Mouse (Mus musculus) heart, embryonic 12.5 days (tissue): ENCODE measurements around the gene Aagab. TPM values are rescaled to one million over a fixed set of nuclear protein-coding genes. Genes with fewer than 3 reads are reported as not detected.

ENCODE experiments used
- ATAC-seq: fragments of 200-750 bp; cut with Nextera tagmentation; 2 replicates; pipeline ENCODE4 v1.8.0; 2017; ENCODE audit warnings: moderate TSS enrichment, moderate library complexity; ENCODE audit not compliant: insufficient number of reproducible peaks, low FRiP score
- H3K27ac ChIP-seq: fragments of 300-500 bp; sonication (generic); 2 replicates; pipeline ENCODE4 v1.5.1; 2016; ENCODE audit warnings: mild to moderate bottlenecking, moderate library complexity; ENCODE audit not compliant: poor library complexity, severe bottlenecking
- H3K27me3 ChIP-seq: fragments of 300-500 bp; sonication (generic); replicated peaks from 2 replicates; pipeline ENCODE4 v1.6.1; 2016; ENCODE audit warnings: mild to moderate bottlenecking, moderate library complexity
- H3K36me3 ChIP-seq: fragments of 300-500 bp; sonication (generic); 2 replicates; pipeline ENCODE4 v1.6.1; 2016; ENCODE audit warnings: mild to moderate bottlenecking, moderate library complexity
- H3K4me1 ChIP-seq: fragments of 300-500 bp; sonication (generic); replicated peaks from 2 replicates; pipeline ENCODE4 v1.6.1; 2016; ENCODE audit warnings: mild to moderate bottlenecking
- H3K4me2 ChIP-seq: fragments of 300-500 bp; sonication (generic); 2 replicates; pipeline ENCODE4 v1.6.1; 2016; ENCODE audit warnings: mild to moderate bottlenecking, moderate library complexity
- H3K4me3 ChIP-seq: fragments of 300-500 bp; sonication (generic); 2 replicates; pipeline ENCODE4 v1.5.1; 2016; ENCODE audit warnings: mild to moderate bottlenecking
- H3K9ac ChIP-seq: fragments of 300-500 bp; sonication (generic); 2 replicates; pipeline ENCODE4 v1.6.1; 2016; ENCODE audit warnings: mild to moderate bottlenecking, moderate library complexity
- H3K9me3 ChIP-seq: fragments of 300-500 bp; sonication (generic); replicated peaks from 2 replicates; pipeline ENCODE4 v1.6.1; 2016; ENCODE audit warnings: mild to moderate bottlenecking, moderate library complexity
- WGBS: fragments of 180-500 bp; shearing (Covaris S2); methylation state at CpG from one replicate; pipeline ENCODE4 v1.1.7; 2016; 5-methylcytosine and 5-hydroxymethylcytosine counted together
- polyA plus RNA-seq: library from polyadenylated mRNA; unstranded; fragments of >200 nt; fragmentation: Nextera tagmentation; extraction: Ambion mirVana; gene quantifications from 2 replicates; pipeline ENCODE4 v1.2.1, GENCODE M21; 2016

The Aagab gene
- polyA plus RNA-seq, 1 experiment from 2014 or later: 23.2 TPM

DNA sequence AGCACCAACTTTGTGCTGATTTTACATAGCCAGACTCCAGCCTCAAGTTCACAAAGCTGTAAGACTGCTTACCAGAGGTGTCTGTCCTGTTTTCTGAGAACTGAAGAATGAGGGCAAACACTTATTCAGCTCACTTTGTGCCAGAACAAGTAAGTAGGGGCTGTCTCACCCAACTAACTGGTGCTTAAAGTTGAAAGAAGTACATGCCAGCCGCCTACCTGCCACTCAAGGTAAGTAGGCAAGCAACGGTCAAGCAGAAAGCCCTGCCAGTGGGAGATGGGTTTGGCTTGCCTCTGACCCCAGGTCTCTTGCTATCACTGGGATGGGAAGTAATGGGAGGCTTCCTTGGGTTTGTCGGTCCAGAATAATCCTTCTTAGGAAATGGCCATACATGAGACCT is 25.0 kb upstream of the Aagab start:
- no peaks in the 10 kb centered on the region; the same call in 1 of the 2 replicates for H3K4me1 ChIP-seq
- no peaks in the 10 kb centered on the region for H3K9me3 ChIP-seq
- no peak overlapping the region for H3K4me2 ChIP-seq
- ATAC-seq: no peak
- 0 out of 2 replicates have a peak, but pooled peaks cover 8% of the 10 kb centered on the region for H3K27me3 ChIP-seq
- H3K4me3 ChIP-seq: no peak overlapping the region
- H3K27ac ChIP-seq: no peak overlapping the region
- WGBS: 82% methylated on average over 3 of the region's 3 CpGs
- no peak overlapping the region for H3K9ac ChIP-seq
- no peaks in the 10 kb centered on the region for H3K36me3 ChIP-seq

DNA sequence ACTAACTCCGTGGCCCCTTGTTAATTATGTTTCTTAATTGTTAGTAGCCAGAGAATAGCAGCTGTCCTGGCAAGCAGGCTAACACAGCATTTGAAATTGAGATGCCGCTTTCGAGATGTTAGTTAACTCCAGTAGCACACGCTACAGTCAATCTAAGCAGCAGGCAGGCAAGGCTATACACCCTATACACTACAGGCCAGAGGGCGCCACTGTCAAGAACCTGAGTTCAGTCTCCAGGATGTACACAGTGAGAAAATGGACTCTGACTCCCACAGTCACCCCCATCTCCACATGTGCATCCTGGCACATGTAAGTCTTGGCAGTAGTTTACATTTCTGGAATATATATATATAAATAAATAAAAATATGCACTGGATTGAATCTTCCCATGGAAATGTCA is 22.8 kb upstream of the Aagab start:
- H3K27ac ChIP-seq: no peak overlapping the region
- no peak overlapping the region for H3K9ac ChIP-seq
- H3K4me1 ChIP-seq: no peaks in the 10 kb centered on the region; the same call in 1 of the 2 replicates
- H3K4me3 ChIP-seq: no peak overlapping the region
- 87% methylated on average over 5 of the region's 5 CpGs for WGBS
- ATAC-seq: no peak
- H3K9me3 ChIP-seq: no peaks in the 10 kb centered on the region
- H3K4me2 ChIP-seq: no peak overlapping the region
- 0 out of 2 replicates have a peak, but pooled peaks cover 8% of the 10 kb centered on the region for H3K27me3 ChIP-seq
- H3K36me3 ChIP-seq: no peaks in the 10 kb centered on the region

DNA sequence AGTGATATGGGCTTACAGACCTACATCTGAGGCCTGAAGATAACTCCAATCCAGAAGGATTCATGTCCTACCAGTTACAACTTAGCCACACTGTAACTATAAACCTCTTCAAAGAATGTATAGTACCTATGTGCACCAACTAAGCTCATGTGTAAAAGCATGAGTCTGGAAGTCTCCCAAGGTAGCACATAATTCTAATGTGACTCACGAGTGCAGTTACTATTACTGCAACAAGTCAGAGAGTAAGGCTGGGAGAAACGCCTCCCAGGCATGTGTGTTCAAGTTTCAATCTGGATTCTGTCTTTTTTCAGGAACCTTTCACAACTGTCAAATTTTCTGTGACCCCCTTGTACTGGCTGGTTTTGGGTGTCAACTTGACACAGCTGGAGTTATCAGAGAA is 22.4 kb upstream of the Aagab start:
- 66% methylated on average over 2 of the region's 2 CpGs for WGBS
- Histone ChIP-seq H3K4me2 (no peak overlapping the region), H3K36me3 (no peaks in the 10 kb centered on the region), H3K9ac (no peak overlapping the region), H3K4me3 (no peak overlapping the region), H3K4me1 (no peaks in the 10 kb centered on the region; the same call in 1 of the 2 replicates), H3K27ac (no peak overlapping the region), H3K9me3 (no peaks in the 10 kb centered on the region), H3K27me3 (0 out of 2 replicates have a peak, but pooled peaks cover 8% of the 10 kb centered on the region)
- ATAC-seq: no peak

DNA sequence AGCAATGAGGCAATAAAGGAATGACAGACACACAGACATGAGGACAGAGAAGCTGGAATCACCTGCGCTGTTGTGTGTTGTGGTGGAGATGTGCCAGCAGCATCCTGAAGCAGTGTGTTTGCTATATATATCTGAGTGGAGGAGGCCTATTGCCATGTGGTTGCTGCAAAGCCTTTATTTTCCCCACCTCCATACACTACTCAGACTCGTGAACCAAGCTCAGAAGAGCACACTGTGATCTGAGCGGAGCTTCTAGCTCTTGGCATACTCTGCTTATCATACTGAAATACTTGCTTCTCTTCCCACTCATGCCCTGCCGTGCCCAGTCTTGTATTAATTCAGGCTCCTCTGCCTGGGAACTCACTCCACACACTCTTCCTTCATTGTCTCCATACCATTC is 20.7 kb upstream of the Aagab start:
- 52% methylated on average over 4 of the region's 4 CpGs for WGBS

DNA sequence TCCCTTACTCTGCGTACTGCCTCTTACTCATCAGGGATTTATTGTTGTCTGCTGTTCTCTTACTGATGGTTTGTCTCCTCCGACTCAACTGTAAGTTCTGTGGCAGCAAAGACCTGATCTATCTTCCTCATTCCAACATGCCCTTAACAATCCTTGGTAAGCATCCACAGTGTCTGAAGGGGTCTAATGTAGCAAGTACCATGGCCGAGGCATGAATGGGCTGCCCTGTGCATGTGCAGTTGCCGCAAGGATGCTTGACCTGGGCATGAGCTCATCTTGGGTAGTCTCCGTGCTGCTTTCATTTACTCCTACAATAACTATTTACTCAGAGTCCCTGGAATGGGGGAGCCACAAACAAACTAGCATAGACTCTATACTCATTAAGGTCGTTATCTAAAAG is 17.2 kb upstream of the Aagab start:
- Histone ChIP-seq H3K36me3 (no peaks in the 10 kb centered on the region), H3K4me1 (no peaks in the 10 kb centered on the region; the same call in 1 of the 2 replicates), H3K4me3 (no peak overlapping the region), H3K9ac (no peak overlapping the region), H3K4me2 (no peak overlapping the region), H3K27ac (no peak overlapping the region), H3K27me3 (no peaks in the 10 kb centered on the region), H3K9me3 (no peaks in the 10 kb centered on the region)
- ATAC-seq: no peak
- WGBS: 85% methylated on average over 6 of the region's 6 CpGs

More for the DNA sequence above, 20.7 kb upstream of the Aagab start:
- Histone ChIP-seq H3K27me3 (0 out of 2 replicates have a peak, but pooled peaks cover 8% of the 10 kb centered on the region), H3K36me3 (no peaks in the 10 kb centered on the region), H3K9ac (no peak overlapping the region), H3K4me1 (no peaks in the 10 kb centered on the region; the same call in 1 of the 2 replicates), H3K27ac (no peak overlapping the region), H3K4me2 (no peak overlapping the region), H3K4me3 (no peak overlapping the region), H3K9me3 (no peaks in the 10 kb centered on the region)
- no peak for ATAC-seq

DNA sequence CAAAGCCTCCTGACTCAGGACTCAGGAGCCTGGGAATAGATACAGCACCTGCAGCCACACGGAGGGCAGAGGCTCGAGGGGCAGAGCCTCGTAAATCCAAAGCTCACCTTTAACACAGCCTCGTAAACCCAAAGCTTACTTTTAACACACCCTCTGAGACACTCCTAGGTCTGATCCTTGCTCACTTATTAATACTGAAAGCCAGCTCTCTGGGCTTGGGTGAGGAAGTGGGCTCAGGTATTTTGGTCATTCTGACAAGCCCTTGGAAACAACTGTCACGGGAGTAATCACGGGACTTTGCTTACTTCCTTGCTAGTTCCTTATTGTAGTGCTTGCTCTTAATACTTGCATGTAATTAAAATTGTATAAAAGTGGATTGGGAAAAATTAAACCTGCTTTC is 13.3 kb upstream of the Aagab start:
- 77% methylated on average over 6 of the region's 6 CpGs for WGBS
- H3K4me2 ChIP-seq: no peak overlapping the region
- H3K27me3 ChIP-seq: no peaks in the 10 kb centered on the region
- H3K4me1 ChIP-seq: no peaks in the 10 kb centered on the region
- no peaks in the 10 kb centered on the region for H3K9me3 ChIP-seq
- H3K9ac ChIP-seq: no peak overlapping the region
- H3K4me3 ChIP-seq: no peak overlapping the region
- H3K36me3 ChIP-seq: no peaks in the 10 kb centered on the region
- H3K27ac ChIP-seq: no peak overlapping the region
- no peak for ATAC-seq

DNA sequence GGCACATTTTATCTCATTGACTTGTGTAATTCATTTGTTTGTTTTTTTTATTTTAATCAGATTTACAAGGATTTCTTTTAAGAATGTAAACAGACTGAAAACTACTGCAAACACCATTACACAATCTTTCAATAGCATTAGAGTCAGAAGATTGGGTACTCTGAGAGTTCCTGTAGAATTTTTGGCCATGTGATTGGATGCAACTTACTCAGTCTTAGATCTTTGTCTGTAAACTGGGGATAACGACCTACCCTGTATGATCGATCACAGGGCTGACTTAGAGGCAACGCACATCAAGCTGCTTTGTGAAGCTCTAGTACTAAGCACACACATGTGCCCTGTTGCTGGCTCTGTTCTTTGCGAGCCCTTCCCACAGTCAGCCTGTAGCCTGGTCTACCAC is 11.9 kb upstream of the Aagab start:
- Histone ChIP-seq H3K9me3 (no peaks in the 10 kb centered on the region), H3K4me3 (no peak overlapping the region), H3K27me3 (no peaks in the 10 kb centered on the region), H3K4me1 (no peaks in the 10 kb centered on the region), H3K9ac (no peak overlapping the region), H3K36me3 (no peaks in the 10 kb centered on the region), H3K4me2 (no peak overlapping the region), H3K27ac (no peak overlapping the region)
- WGBS: 94% methylated on average over 4 of the region's 4 CpGs
- ATAC-seq: no peak

DNA sequence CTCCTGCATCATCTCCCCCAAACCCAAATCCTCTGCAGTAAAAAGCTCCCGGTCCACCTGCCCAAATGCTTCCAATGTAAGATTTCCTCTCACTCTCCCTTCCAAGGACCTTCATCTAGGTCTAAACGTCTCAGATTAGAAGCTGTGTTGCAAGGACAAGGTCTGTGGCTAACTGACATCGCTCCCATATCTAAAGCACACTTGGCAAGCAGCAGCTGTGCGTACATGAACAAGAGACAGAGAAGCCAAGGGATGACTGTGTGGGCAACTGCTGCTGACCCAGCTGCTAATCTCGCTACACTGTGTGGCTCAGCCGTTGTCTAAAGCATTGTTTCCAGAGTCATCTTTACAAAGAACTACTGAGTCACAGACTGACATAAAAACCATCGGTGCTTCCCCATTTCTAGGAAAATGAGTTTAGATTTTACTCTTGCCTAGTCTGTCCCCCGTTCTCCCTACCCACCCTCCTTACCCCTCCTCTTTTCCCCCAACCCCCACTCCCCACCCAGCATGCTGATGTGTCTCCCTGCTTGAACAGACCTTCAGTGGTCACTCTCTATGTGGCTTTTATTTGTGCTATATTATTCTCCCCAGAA is 10.7 kb upstream of the Aagab start:
- Histone ChIP-seq H3K36me3 (no peaks in the 10 kb centered on the region), H3K27me3 (no peaks in the 10 kb centered on the region), H3K4me3 (no peak overlapping the region), H3K4me1 (no peaks in the 10 kb centered on the region), H3K9me3 (no peaks in the 10 kb centered on the region), H3K27ac (no peak overlapping the region), H3K4me2 (no peak overlapping the region), H3K9ac (no peak overlapping the region)
- ATAC-seq: no peak
- WGBS: 79% methylated on average over 8 of the region's 8 CpGs

DNA sequence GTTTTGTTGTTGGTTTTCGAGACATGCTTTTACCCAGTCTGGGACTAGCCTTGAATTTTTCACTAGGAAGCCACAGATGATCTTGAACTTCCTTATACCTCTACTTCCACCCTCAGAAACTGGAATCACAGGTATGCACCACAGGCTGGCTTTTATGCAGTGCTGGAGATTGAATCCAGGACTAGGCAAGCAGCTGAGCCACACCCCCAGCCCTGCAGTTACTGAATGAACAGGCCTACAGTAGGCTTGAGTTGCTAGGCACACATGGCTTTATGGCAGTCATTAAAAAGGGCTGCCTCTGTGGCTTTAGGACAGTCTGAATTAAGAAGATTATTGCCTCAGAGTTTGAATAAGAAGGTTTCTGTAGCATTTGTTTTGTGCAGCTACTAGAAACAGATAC is 7.4 kb upstream of the Aagab start:
- no peak overlapping the region for H3K9ac ChIP-seq
- no peaks in the 10 kb centered on the region for H3K9me3 ChIP-seq
- H3K27ac ChIP-seq: no peak overlapping the region
- WGBS: 95% methylated on average over 1 of the region's 1 CpGs
- H3K4me1 ChIP-seq: no peaks in the 10 kb centered on the region
- no peaks in the 10 kb centered on the region for H3K27me3 ChIP-seq
- ATAC-seq: no peak
- no peak overlapping the region for H3K4me2 ChIP-seq
- no peak overlapping the region for H3K4me3 ChIP-seq
- no peaks in the 10 kb centered on the region for H3K36me3 ChIP-seq

DNA sequence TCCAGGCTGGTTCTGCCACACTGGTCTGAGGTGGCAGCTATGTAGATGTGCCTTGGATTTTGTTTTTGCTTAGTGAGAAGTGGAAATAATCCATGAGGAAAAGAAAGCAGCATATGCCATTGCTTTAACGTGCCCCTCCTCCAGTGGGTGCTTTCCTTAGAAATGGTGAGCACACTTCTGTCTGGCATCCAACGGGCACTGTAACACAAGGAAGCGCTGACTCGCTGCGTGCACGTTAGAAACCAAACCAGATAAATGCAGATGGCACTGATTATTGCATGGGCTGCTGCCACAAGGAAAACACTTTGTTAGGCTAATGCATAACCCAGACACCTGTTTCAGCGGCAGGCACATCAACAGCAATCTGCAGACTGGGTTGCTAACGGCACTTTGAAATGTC is 6.8 kb upstream of the Aagab start:
- WGBS: 87% methylated on average over 8 of the region's 8 CpGs
- no peak overlapping the region for H3K4me3 ChIP-seq
- H3K9ac ChIP-seq: no peak overlapping the region
- H3K27me3 ChIP-seq: no peaks in the 10 kb centered on the region
- H3K4me1 ChIP-seq: no peaks in the 10 kb centered on the region
- no peak for ATAC-seq
- H3K4me2 ChIP-seq: no peak overlapping the region
- no peaks in the 10 kb centered on the region for H3K9me3 ChIP-seq
- no peaks in the 10 kb centered on the region for H3K36me3 ChIP-seq
- no peak overlapping the region for H3K27ac ChIP-seq

DNA sequence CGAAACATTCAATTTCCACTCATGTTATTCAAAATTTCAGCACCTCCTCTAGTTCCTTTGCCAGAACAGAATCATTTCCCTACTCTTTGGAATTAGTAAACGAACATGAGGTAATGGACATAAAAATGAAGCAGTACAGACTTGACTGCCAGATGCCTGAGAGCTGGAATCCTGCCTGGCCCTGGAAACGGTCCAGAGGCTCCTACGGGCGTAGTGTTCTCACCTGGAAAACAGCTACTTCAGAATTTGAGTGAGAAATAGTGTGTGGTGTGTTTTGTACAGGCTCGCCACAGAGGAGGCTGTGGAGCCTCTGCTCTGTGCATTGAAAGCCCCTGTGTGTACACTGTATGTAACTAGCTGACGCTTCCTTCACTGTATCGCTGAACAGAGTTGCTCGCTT is 5.8 kb upstream of the Aagab start:
- no peak for ATAC-seq
- H3K4me1 ChIP-seq: no peaks in the 10 kb centered on the region

DNA sequence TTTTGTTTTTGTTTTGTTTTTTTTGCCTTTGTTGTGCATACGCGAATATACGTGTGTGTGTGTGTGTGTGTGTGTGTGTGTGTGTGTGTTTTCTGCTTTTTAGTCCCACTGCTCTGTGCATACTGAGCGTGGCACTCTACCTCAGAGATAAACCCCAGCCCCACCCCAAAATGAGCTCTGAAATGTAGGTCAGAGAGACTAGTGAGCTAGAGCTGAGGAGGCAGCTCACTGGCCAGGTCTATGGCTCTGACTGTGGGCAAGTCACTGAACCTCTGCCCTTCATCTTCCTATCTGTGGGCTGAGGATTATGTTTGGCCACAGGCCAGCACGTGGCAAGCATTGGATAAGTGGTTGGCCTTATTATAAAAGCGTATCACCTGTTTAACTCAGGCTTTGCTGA is 1.4 kb downstream of the Aagab start:
- 40% methylated on average over 6 of the region's 6 CpGs for WGBS
- no peak for ATAC-seq
- Histone ChIP-seq H3K4me2 (peak overlapping the region; percentile 73), H3K9ac (0 out of 2 replicates have a peak overlapping the region, but pooled peaks have one; percentile 3), H3K27ac (no peak overlapping the region; the same call in 1 of the 2 replicates), H3K36me3 (no peaks in the 10 kb centered on the region), H3K27me3 (no peaks in the 10 kb centered on the region), H3K4me3 (peak overlapping the region; percentile 81), H3K4me1 (peaks cover 26% of the 10 kb centered on the region), H3K9me3 (no peaks in the 10 kb centered on the region)

More for the DNA sequence above, 5.8 kb upstream of the Aagab start:
- Histone ChIP-seq H3K27ac (no peak overlapping the region), H3K4me2 (no peak overlapping the region), H3K36me3 (no peaks in the 10 kb centered on the region), H3K9ac (no peak overlapping the region), H3K27me3 (no peaks in the 10 kb centered on the region), H3K9me3 (no peaks in the 10 kb centered on the region), H3K4me3 (no peak overlapping the region)
- WGBS: 74% methylated on average over 9 of the region's 9 CpGs
